Mouse (Mus musculus) cerebellum, adult 11 months (tissue): ENCODE data around the gene Prr14.
"Not testable (repeated sequence)": the region's sequence is repeated elsewhere in the genome, so short reads cannot be mapped to it uniquely, and the experiment has no call there.

Experiments used
- DNase-seq: peaks from one replicate; pipeline ENCODE4 v3.0.0; 2022

The Prr14 gene

GRCm38 (mm10) chr7:127459311-127459710 is at the start of gene Prr14:
Gene Prr14, plus strand, starts transcription at chr7:127459611.
- not testable (repeated sequence) for DNase-seq

GRCm38 (mm10) chr7:127411418-127411817 is 48.0 kb upstream of the Prr14 start:
- DNase-seq: no peak

- DNase-seq: peak; percentile 85
These were observed 37.8 kb upstream of the Prr14 start, which contains the start of gene Zfp688 for GRCm38 (mm10) chr7:127421388-127422191. Gene Zfp688, minus strand, starts transcription at chr7:127422068.

GRCm38 (mm10) chr7:127422247-127422646 is 37.2 kb upstream of the Prr14 start:
- no peak for DNase-seq

GRCm38 (mm10) chr7:127425291-127425690 is 34.1 kb upstream of the Prr14 start:
- DNase-seq: no peak

- no peak for DNase-seq
These were observed 33.5 kb upstream of the Prr14 start for GRCm38 (mm10) chr7:127425911-127426310.

- no peak for DNase-seq
These were observed 33.1 kb upstream of the Prr14 start for GRCm38 (mm10) chr7:127426354-127426753.

- DNase-seq: no peak
These were observed 24.2 kb upstream of the Prr14 start for GRCm38 (mm10) chr7:127435206-127435605.

GRCm38 (mm10) chr7:127437724-127438123 is 21.7 kb upstream of the Prr14 start:
- DNase-seq: no peak

GRCm38 (mm10) chr7:127443976-127444375 is 15.4 kb upstream of the Prr14 start:
- DNase-seq: no peak

GRCm38 (mm10) chr7:127448521-127449300 is 10.7 kb upstream of the Prr14 start, which contains the start of gene Zfp689:
Gene Zfp689, minus strand, starts transcription at chr7:127449158.
- DNase-seq: peak; percentile 91

- DNase-seq: no peak
These were observed 9.4 kb upstream of the Prr14 start for GRCm38 (mm10) chr7:127449966-127450365.

GRCm38 (mm10) chr7:127453056-127453455 is 6.4 kb upstream of the Prr14 start:
- no peak for DNase-seq

- no peak for DNase-seq
These were observed 4.5 kb upstream of the Prr14 start for GRCm38 (mm10) chr7:127454905-127455304.

- not testable (repeated sequence) for DNase-seq
These were observed 864 bp upstream of the Prr14 start for GRCm38 (mm10) chr7:127458371-127459122.

- DNase-seq: no peak
These were observed 5.8 kb downstream of the Prr14 start for GRCm38 (mm10) chr7:127465191-127465590.

GRCm38 (mm10) chr7:127465670-127466069 is 6.3 kb downstream of the Prr14 start:
- not testable (repeated sequence) for DNase-seq

GRCm38 (mm10) chr7:127466606-127467005 is 7.2 kb downstream of the Prr14 start:
- no peak for DNase-seq

GRCm38 (mm10) chr7:127470011-127470715 is 10.8 kb downstream of the Prr14 start:
- peak; percentile 31 for DNase-seq

- peak; percentile 87 for DNase-seq
These were observed 11.6 kb downstream of the Prr14 start for GRCm38 (mm10) chr7:127470743-127471645.

GRCm38 (mm10) chr7:127471646-127472010 is 12.2 kb downstream of the Prr14 start:
- peak; percentile 58 for DNase-seq
